Mouse (Mus musculus) embryonic fibroblast, embryonic 13.5 days (primary cell): ENCODE results near the gene Kpna6.

Experiments used
- CTCF ChIP-seq: IDR thresholded peaks from 2 replicates; pipeline ENCODE4 v1.5.1; 2011; ENCODE audit warnings: mild to moderate bottlenecking, control low read depth, low read length, moderate library complexity, borderline replicate concordance; ENCODE audit not compliant: insufficient read depth
- POLR2A ChIP-seq: IDR thresholded peaks from 2 replicates; pipeline ENCODE4 v1.6.1; 2011; ENCODE audit warnings: low read depth, mild to moderate bottlenecking, control low read depth, low read length, moderate library complexity

DNA sequence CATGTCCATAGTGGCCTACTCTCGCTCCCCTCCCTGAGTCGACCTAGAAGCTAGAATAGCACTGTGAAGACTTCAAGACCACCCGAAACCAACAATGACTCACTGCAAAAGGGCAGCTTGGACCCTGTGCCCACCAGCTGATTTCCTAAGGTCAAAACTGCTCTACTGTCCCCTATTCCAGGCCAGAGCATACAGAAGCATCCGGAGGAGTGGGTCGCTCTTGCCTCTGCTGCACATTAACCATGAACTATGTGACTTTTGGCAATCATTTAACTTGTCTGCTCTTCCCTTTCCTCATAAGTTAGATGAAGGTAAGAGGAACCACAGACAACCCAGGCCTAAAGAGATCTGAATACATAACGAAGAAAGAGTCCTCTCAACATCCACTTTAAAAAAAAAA lies 12.0 kb upstream of the Kpna6 start:
- TF ChIP-seq CTCF (no peak), POLR2A (no peak)
